10 mouse cellular contexts compared by ENCODE assay signal in genomic region chr19:18255074-18255684, GRCm38 (mm10).
A peak's percentile ranks its signal among the peaks of the same experiment; 100 is the strongest.
DNase-seq lines count a peak whose midpoint lies in the region; ATAC-seq and TF ChIP-seq lines count a peak whose summit lies in the region.
"Had no signal": no experiment of that assay in that cellular context is flagged by ENCODE, and none has a peak within 500 bp of the region (broad histone marks: within the 10 kb centered on the region; RNA-seq: fewer than 3 reads in every experiment).

No protein-coding gene starts in this region.

- no peak for ATAC-seq in kidney, embryonic 16.5 days (ENCODE audit: low FRiP score, low TSS enrichment)
- ATAC-seq in forebrain, embryonic 13.5 days, result peak; percentile 30
- ATAC-seq in limb, embryonic 11.5 days (ENCODE audit: insufficient number of reproducible peaks, low FRiP score, low TSS enrichment, low read depth), result no peak
- ATAC-seq in stomach, embryonic 15.5 days (ENCODE audit: insufficient read depth, low FRiP score, low read depth), result no peak

- 48% methylated on average over 14 of the region's 14 CpGs for WGBS in kidney, embryonic 16.5 days
- 56% methylated on average over 14 of the region's 14 CpGs for WGBS in forebrain, embryonic 13.5 days
- WGBS in limb, embryonic 11.5 days, result 72% methylated on average over 14 of the region's 14 CpGs
- WGBS in stomach, embryonic 15.5 days, result 51% methylated on average over 14 of the region's 14 CpGs
- WGBS in heart, adult 2 months, result 82% methylated on average over 14 of the region's 14 CpGs

- H3K27me3 ChIP-seq in kidney, embryonic 16.5 days (ENCODE audit: insufficient read depth, low read length), result no peaks in the 10 kb centered on the region
- no peaks in the 10 kb centered on the region for H3K27me3 ChIP-seq in forebrain, embryonic 13.5 days
- no peaks in the 10 kb centered on the region for H3K27me3 ChIP-seq in limb, embryonic 11.5 days (ENCODE audit: control insufficient read depth, insufficient read depth, low read length)
- H3K27me3 ChIP-seq in stomach, embryonic 15.5 days (replicated peaks), result no peaks in the 10 kb centered on the region
- no peaks in the 10 kb centered on the region for H3K27me3 ChIP-seq in heart, adult 2 months (ENCODE audit: control insufficient read depth, insufficient read depth, low read length)

- no peak for TF ChIP-seq CTCF in heart, adult 2 months (IDR thresholded peaks at IDR 0.05)

- no peak overlapping the region for H3K27ac ChIP-seq in kidney, embryonic 16.5 days (ENCODE audit: low read length)
- H3K27ac ChIP-seq in forebrain, embryonic 13.5 days, result no peak overlapping the region
- H3K27ac ChIP-seq in limb, embryonic 11.5 days (replicated peaks; ENCODE audit: low read depth, low read length), result no peak overlapping the region
- H3K27ac ChIP-seq in stomach, embryonic 15.5 days, result no peak overlapping the region
- H3K27ac ChIP-seq in heart, adult 2 months, result no peak overlapping the region

- no peak overlapping the region for H3K4me3 ChIP-seq in kidney, embryonic 16.5 days (ENCODE audit: low read length)
- peak overlapping the region; percentile 7; the same call in 1 of the 2 replicates for H3K4me3 ChIP-seq in forebrain, embryonic 13.5 days
- no peak overlapping the region for H3K4me3 ChIP-seq in limb, embryonic 11.5 days (ENCODE audit: low read depth, low read length)
- no peak overlapping the region for H3K4me3 ChIP-seq in stomach, embryonic 15.5 days (replicated peaks)
- no peak overlapping the region for H3K4me3 ChIP-seq in heart, adult 2 months

- intact Hi-C loops in heart, adult 2 months (cut with DNase I), result no loop called here

- H3K9me3 ChIP-seq in kidney, embryonic 16.5 days (ENCODE audit: low read length), result no peaks in the 10 kb centered on the region
- H3K9me3 ChIP-seq in forebrain, embryonic 13.5 days (replicated peaks), result no peaks in the 10 kb centered on the region
- no peaks in the 10 kb centered on the region for H3K9me3 ChIP-seq in limb, embryonic 11.5 days (ENCODE audit: control insufficient read depth, low read length)
- H3K9me3 ChIP-seq in stomach, embryonic 15.5 days, result no peaks in the 10 kb centered on the region

- H3K9ac ChIP-seq in kidney, embryonic 16.5 days (replicated peaks; ENCODE audit: low read length), result no peak overlapping the region
- H3K9ac ChIP-seq in forebrain, embryonic 13.5 days, result no peak overlapping the region
- 0 out of 2 replicates have a peak overlapping the region, but pooled peaks have one; percentile 17 for H3K9ac ChIP-seq in limb, embryonic 11.5 days (ENCODE audit: low read length)
- no peak overlapping the region for H3K9ac ChIP-seq in stomach, embryonic 15.5 days
- no peak overlapping the region for H3K9ac ChIP-seq in heart, adult 2 months (ENCODE audit: low read depth, low read length)

- peak overlapping the region; percentile 22 for H3K4me2 ChIP-seq in kidney, embryonic 16.5 days (replicated peaks; ENCODE audit: low read depth, low read length)
- peak overlapping the region; percentile 37 for H3K4me2 ChIP-seq in forebrain, embryonic 13.5 days
- no peak overlapping the region for H3K4me2 ChIP-seq in limb, embryonic 11.5 days (ENCODE audit: low read depth, severe bottlenecking)
- H3K4me2 ChIP-seq in stomach, embryonic 15.5 days, result peak overlapping the region; percentile 9

- no peaks in the 10 kb centered on the region for H3K4me1 ChIP-seq in kidney, embryonic 16.5 days (ENCODE audit: insufficient read depth, low read length)
- peaks cover 7% of the 10 kb centered on the region; the same call in 1 of the 2 replicates for H3K4me1 ChIP-seq in forebrain, embryonic 13.5 days
- no peaks in the 10 kb centered on the region for H3K4me1 ChIP-seq in limb, embryonic 11.5 days (ENCODE audit: control insufficient read depth, insufficient read depth, low read length)
- no peaks in the 10 kb centered on the region for H3K4me1 ChIP-seq in stomach, embryonic 15.5 days
- H3K4me1 ChIP-seq in heart, adult 2 months (ENCODE audit: control insufficient read depth, insufficient read depth, low read length), result no peaks in the 10 kb centered on the region

- H3K79me2 ChIP-seq in heart, adult 2 months (replicated peaks; ENCODE audit: control insufficient read depth, insufficient read depth, low read length), result no peaks in the 10 kb centered on the region

- no peak for TF ChIP-seq EP300 in heart, adult 2 months (IDR thresholded peaks at IDR 0.05; ENCODE audit: insufficient read depth, low read depth, low read length)

- no peaks in the 10 kb centered on the region for H3K36me3 ChIP-seq in kidney, embryonic 16.5 days (ENCODE audit: insufficient read depth, low read length)
- no peaks in the 10 kb centered on the region for H3K36me3 ChIP-seq in forebrain, embryonic 13.5 days (ENCODE audit: poor library complexity, severe bottlenecking)
- no peaks in the 10 kb centered on the region for H3K36me3 ChIP-seq in limb, embryonic 11.5 days (ENCODE audit: control insufficient read depth, insufficient read depth, low read length)
- no peaks in the 10 kb centered on the region for H3K36me3 ChIP-seq in stomach, embryonic 15.5 days
- H3K36me3 ChIP-seq in heart, adult 2 months (ENCODE audit: control insufficient read depth, insufficient read depth, low read length), result no peaks in the 10 kb centered on the region

- no peak for DNase-seq in kidney, postnatal 10 days
- DNase-seq in limb, embryonic 11.5 days (ENCODE audit: low spot score), result peak; percentile 44
- DNase-seq in adrenal gland, adult (ENCODE audit: inconsistent age in 2 of 2, low spot score in 1 of 2), result no peak
- no peak for DNase-seq in heart, adult 2 months
- no peak for DNase-seq in liver
- DNase-seq: cerebellum, postnatal 25 days; kidney, postnatal 14 days had no signal

- TF ChIP-seq POLR2A in heart, adult 2 months (IDR thresholded peaks at IDR 0.05; ENCODE audit: insufficient read depth, low read depth, low read length), result no peak
